Mouse (Mus musculus): ENCODE measurements around the gene Arglu1.

Gene Arglu1

GRCm38 (mm10) chr8:8621236-8621917, 68.9 kb downstream of the Arglu1 start:
- no peak for DNase-seq (ENCODE audit: low read depth, low spot score)

DNA sequence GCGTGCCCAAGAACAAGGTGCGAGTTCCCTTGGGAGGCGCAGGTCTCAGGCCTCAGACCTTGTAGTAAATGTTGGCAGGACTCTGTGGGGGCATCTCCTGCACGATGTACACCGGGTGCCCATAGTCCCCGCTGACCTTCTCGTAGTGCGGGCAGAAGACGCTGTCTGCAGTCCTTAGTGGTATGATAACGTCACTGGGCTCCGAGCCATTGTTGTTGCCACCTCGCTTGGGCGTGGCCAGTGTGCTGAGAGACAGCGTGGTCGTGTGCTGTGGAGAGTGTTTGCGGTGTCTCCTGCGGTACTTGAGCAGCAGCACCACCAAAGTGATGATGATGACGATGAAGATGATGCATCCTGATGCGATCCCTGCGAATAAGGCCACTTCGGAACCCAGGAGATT, 69.8 kb downstream of the Arglu1 start:
- DNase-seq (ENCODE audit: low read depth, low spot score) = no peak

- no peak for DNase-seq (ENCODE audit: low read depth, low spot score)
Observed at GRCm38 (mm10) chr8:8619221-8620194, 70.8 kb downstream of the Arglu1 start.

Measured in c-Kit-negative CD71-positive TER-119-positive erythroid progenitor cells, embryonic 14.5 days (primary cell).